Mouse (Mus musculus) bone marrow, adult 2 months (tissue): ENCODE measurements around the gene Olfr470.

Experiments used
- CTCF ChIP-seq: fragments of 200-500 bp; IDR thresholded peaks from 2 replicates; pipeline ENCODE4 v1.5.1; 2011; ENCODE audit warnings: low read length, control low read depth; ENCODE audit not compliant: control insufficient read depth, insufficient read depth
- POLR2A ChIP-seq: fragments of 200-500 bp; IDR thresholded peaks from 2 replicates; pipeline ENCODE4 v1.6.1; 2011; ENCODE audit warnings: low read depth, mild to moderate bottlenecking, control low read depth, low read length, borderline replicate concordance; ENCODE audit not compliant: control insufficient read depth

GRCm38 (mm10) chr7:107801108-107801507 lies 46.2 kb downstream of the Olfr470 start, which contains the start of gene Ovch2:
- TF ChIP-seq CTCF (no peak), POLR2A (no peak)
